Comparison of ENCODE assay signal across 8 mouse cellular contexts in the genomic region with DNA sequence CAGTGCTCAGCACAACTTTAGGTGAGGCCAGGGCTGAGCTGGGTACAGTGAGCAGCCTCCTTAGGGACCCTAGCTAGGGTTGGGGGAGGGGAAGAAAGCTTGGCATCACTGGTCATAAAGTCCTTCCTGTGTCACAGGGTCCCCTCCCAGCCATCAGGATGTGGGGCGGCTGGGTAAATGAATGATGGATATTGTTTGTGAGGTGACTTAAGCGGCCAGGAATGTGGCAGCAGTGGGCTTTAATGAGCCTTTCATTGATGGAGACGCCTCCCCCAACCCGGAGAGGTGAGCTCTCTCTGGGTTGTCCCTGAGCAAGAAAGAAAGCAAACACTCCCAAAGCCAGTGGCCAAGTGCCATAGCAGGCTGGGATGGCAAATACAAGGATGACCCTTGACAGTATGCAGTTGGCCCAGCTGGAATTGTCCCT. TPM values are rescaled to one million over a fixed set of nuclear protein-coding genes. Genes with fewer than 3 reads are reported as not detected.
DNase-seq lines count a peak whose midpoint lies in the region; ATAC-seq and TF ChIP-seq lines count a peak whose summit lies in the region.

No protein-coding gene starts in this region.

- no peak overlapping the region for H3K4me3 ChIP-seq in embryonic facial prominence, embryonic 11.5 days (ENCODE audit: low read depth, low read length)
- no peak overlapping the region for H3K4me3 ChIP-seq in hindbrain, embryonic 15.5 days
- no peak overlapping the region for H3K4me3 ChIP-seq in liver, embryonic 13.5 days (replicated peaks)
- H3K4me3 ChIP-seq in thymus, adult 2 months (ENCODE audit: control insufficient read depth, insufficient read depth, low read length), result no peak overlapping the region

- no peaks in the 10 kb centered on the region for H3K9me3 ChIP-seq in embryonic facial prominence, embryonic 11.5 days (replicated peaks; ENCODE audit: control insufficient read depth, low read length)
- no peaks in the 10 kb centered on the region for H3K9me3 ChIP-seq in hindbrain, embryonic 15.5 days
- no peaks in the 10 kb centered on the region for H3K9me3 ChIP-seq in liver, embryonic 13.5 days (replicated peaks)

- no peak overlapping the region for H3K4me2 ChIP-seq in embryonic facial prominence, embryonic 11.5 days (ENCODE audit: low read depth, low read length)
- H3K4me2 ChIP-seq in hindbrain, embryonic 15.5 days, result no peak overlapping the region
- H3K4me2 ChIP-seq in liver, embryonic 13.5 days, result no peak overlapping the region

- H3K36me3 ChIP-seq in embryonic facial prominence, embryonic 11.5 days (replicated peaks; ENCODE audit: control insufficient read depth, insufficient read depth, low read depth, low read length), result no peaks in the 10 kb centered on the region
- 0 out of 2 replicates have a peak, but pooled peaks cover under 1% of the 10 kb centered on the region for H3K36me3 ChIP-seq in hindbrain, embryonic 15.5 days
- H3K36me3 ChIP-seq in liver, embryonic 13.5 days, result peaks cover 41% of the 10 kb centered on the region
- peaks cover 1% of the 10 kb centered on the region for H3K36me3 ChIP-seq in thymus, adult 2 months (ENCODE audit: control insufficient read depth, insufficient read depth, low read length)

- H3K4me1 ChIP-seq in embryonic facial prominence, embryonic 11.5 days (ENCODE audit: control insufficient read depth, insufficient read depth, low read length), result peaks cover 15% of the 10 kb centered on the region
- peaks cover 59% of the 10 kb centered on the region for H3K4me1 ChIP-seq in hindbrain, embryonic 15.5 days (replicated peaks)
- H3K4me1 ChIP-seq in liver, embryonic 13.5 days (replicated peaks), result peaks cover 93% of the 10 kb centered on the region
- peaks cover 2% of the 10 kb centered on the region; the same call in 1 of the 2 replicates for H3K4me1 ChIP-seq in thymus, adult 2 months (replicated peaks; ENCODE audit: control insufficient read depth, insufficient read depth, low read length)

- TF ChIP-seq CTCF in thymus, adult 2 months (IDR thresholded peaks at IDR 0.05; ENCODE audit: borderline replicate concordance, control insufficient read depth, extremely low read depth, insufficient read depth, low read length, poor library complexity), result no peak

- 3% methylated on average over 4 of the region's 4 CpGs for WGBS in embryonic facial prominence, embryonic 11.5 days
- 8% methylated on average over 4 of the region's 4 CpGs for WGBS in hindbrain, embryonic 15.5 days
- 49% methylated on average over 4 of the region's 4 CpGs for WGBS in liver, embryonic 13.5 days (ENCODE audit: insufficient replicate concordance)
- 84% methylated on average over 4 of the region's 4 CpGs for WGBS in thymus, adult 2 months

- TF ChIP-seq POLR2A in thymus, adult 2 months (IDR thresholded peaks at IDR 0.05; ENCODE audit: control insufficient read depth, extremely low read depth, insufficient read depth, low read length, poor library complexity), result no peak

- no peak; the same call in 1 of the 2 replicates for ATAC-seq in embryonic facial prominence, embryonic 11.5 days (replicated peaks; ENCODE audit: insufficient number of reproducible peaks, low FRiP score, low TSS enrichment, low read depth)
- ATAC-seq in hindbrain, embryonic 15.5 days (ENCODE audit: low FRiP score, low read depth), result no peak
- no peak for ATAC-seq in liver, embryonic 13.5 days (ENCODE audit: low read depth)

- peak; percentile 61 for DNase-seq in NIH3T3 (ENCODE audit: low read depth)
- peak; percentile 59 for DNase-seq in embryonic facial prominence, embryonic 11.5 days (ENCODE audit: low spot score)
- no peak for DNase-seq in liver, embryonic 13.5 days
- DNase-seq in retina, postnatal 1 day, result peak; percentile 80
- DNase-seq in thymus, adult 2 months, result no peak
- no peak for DNase-seq in cerebellum, adult 8-10 months
- no peak for DNase-seq in thymus, postnatal 36 days

- no peaks in the 10 kb centered on the region for H3K27me3 ChIP-seq in embryonic facial prominence, embryonic 11.5 days (ENCODE audit: control insufficient read depth, insufficient read depth, low read length)
- H3K27me3 ChIP-seq in hindbrain, embryonic 15.5 days, result no peaks in the 10 kb centered on the region
- H3K27me3 ChIP-seq in liver, embryonic 13.5 days, result no peaks in the 10 kb centered on the region
- no peaks in the 10 kb centered on the region for H3K27me3 ChIP-seq in thymus, adult 2 months (ENCODE audit: control insufficient read depth, insufficient read depth, low read length)

- H3K9ac ChIP-seq in embryonic facial prominence, embryonic 11.5 days (replicated peaks; ENCODE audit: low read length), result no peak overlapping the region
- H3K9ac ChIP-seq in hindbrain, embryonic 15.5 days, result no peak overlapping the region
- H3K9ac ChIP-seq in liver, embryonic 13.5 days, result peak overlapping the region; percentile 33; the same call in 1 of the 2 replicates

- peak overlapping the region; percentile 72 for H3K27ac ChIP-seq in embryonic facial prominence, embryonic 11.5 days (replicated peaks; ENCODE audit: low read depth, low read length)
- peak overlapping the region; percentile 65 for H3K27ac ChIP-seq in hindbrain, embryonic 15.5 days (replicated peaks)
- H3K27ac ChIP-seq in liver, embryonic 13.5 days, result peak overlapping the region; percentile 71
- H3K27ac ChIP-seq in thymus, adult 2 months (ENCODE audit: control insufficient read depth, insufficient read depth, low read length), result no peak overlapping the region

RNA-seq across cellular contexts. Expression of a gene that starts 38.3 kb away (rescaled TPM):
- polyA plus RNA-seq in embryonic facial prominence, embryonic 11.5 days (2014; fragmentation: Nextera tagmentation; extraction: Ambion mirVana), result 190 and 201 TPM in 2 replicates
- polyA plus RNA-seq in hindbrain, embryonic 15.5 days (2015; fragmentation: Nextera tagmentation; extraction: Ambion mirVana), result 140 and 154 TPM in 2 replicates
- polyA plus RNA-seq in liver, embryonic 13.5 days (2015; fragmentation: Nextera tagmentation; extraction: Ambion mirVana), result 116 and 131 TPM in 2 replicates
- polyA plus RNA-seq in thymus, adult 2 months (2012; rRNA removed), result 243 and 268 TPM in 2 replicates

RNA-seq across cellular contexts. Expression of a gene that starts 42.7 kb away (rescaled TPM):
- polyA plus RNA-seq in embryonic facial prominence, embryonic 11.5 days (2014; fragmentation: Nextera tagmentation; extraction: Ambion mirVana), result 0.21 and 0.29 TPM in 2 replicates
- polyA plus RNA-seq in hindbrain, embryonic 15.5 days (2015; fragmentation: Nextera tagmentation; extraction: Ambion mirVana), result 0.51 and 0.58 TPM in 2 replicates
- polyA plus RNA-seq in liver, embryonic 13.5 days (2015; fragmentation: Nextera tagmentation; extraction: Ambion mirVana), result 0.09 and 0.13 TPM in 2 replicates
- polyA plus RNA-seq in thymus, adult 2 months (2012; rRNA removed), result 0.20 and 1.00 TPM in 2 replicates

RNA-seq across cellular contexts. Expression of a gene that starts 57.8 kb away (rescaled TPM):
- polyA plus RNA-seq in embryonic facial prominence, embryonic 11.5 days (2014; fragmentation: Nextera tagmentation; extraction: Ambion mirVana), result 439 and 446 TPM in 2 replicates
- polyA plus RNA-seq in hindbrain, embryonic 15.5 days (2015; fragmentation: Nextera tagmentation; extraction: Ambion mirVana), result 283 and 294 TPM in 2 replicates
- polyA plus RNA-seq in liver, embryonic 13.5 days (2015; fragmentation: Nextera tagmentation; extraction: Ambion mirVana), result 294 and 308 TPM in 2 replicates
- polyA plus RNA-seq in thymus, adult 2 months (2012; rRNA removed), result 362 and 396 TPM in 2 replicates

RNA-seq across cellular contexts. Expression of a gene that starts 58.0 kb away (rescaled TPM):
- polyA plus RNA-seq in embryonic facial prominence, embryonic 11.5 days (2014; fragmentation: Nextera tagmentation; extraction: Ambion mirVana), result 6.4 and 8.1 TPM in 2 replicates
- polyA plus RNA-seq in hindbrain, embryonic 15.5 days (2015; fragmentation: Nextera tagmentation; extraction: Ambion mirVana), result 10.6 and 10.8 TPM in 2 replicates
- polyA plus RNA-seq in liver, embryonic 13.5 days (2015; fragmentation: Nextera tagmentation; extraction: Ambion mirVana), result 27.4 and 29.1 TPM in 2 replicates
- 155 and 164 TPM in 2 replicates for polyA plus RNA-seq in thymus, adult 2 months (2012; rRNA removed)

Comparison
In these comparisons a context has a peak if more than half of its experiments do, and no peak if none do; other contexts are left out.
1. DNase-seq: peak in NIH3T3 (single experiment), embryonic facial prominence, embryonic 11.5 days (single experiment) and retina, postnatal 1 day (single experiment); none in liver, embryonic 13.5 days (single experiment), thymus, adult 2 months (single experiment), cerebellum, adult 8-10 months (single experiment) and thymus, postnatal 36 days (0 of 2).